8 mouse cellular contexts compared by ENCODE assay signal in genomic region chr9:63757865-63758440, GRCm38 (mm10). TPM values are rescaled to one million over a fixed set of nuclear protein-coding genes. Genes with fewer than 3 reads are reported as not detected.
DNase-seq lines count a peak whose midpoint lies in the region; ATAC-seq and TF ChIP-seq lines count a peak whose summit lies in the region.

TSS of gene Smad3 (minus strand) at chr9:63757994.

- H3K4me2 ChIP-seq in embryonic facial prominence, embryonic 15.5 days (replicated peaks) = peak within 1 kb of the TSS; percentile 83
- H3K4me2 ChIP-seq in limb, embryonic 15.5 days = peak within 1 kb of the TSS; percentile 75
- peak within 1 kb of the TSS; percentile 99 for H3K4me2 ChIP-seq in midbrain, postnatal 0 days (ENCODE audit: low read depth, low read length, poor library complexity, severe bottlenecking)

- H3K4me1 ChIP-seq in bone marrow macrophage, adult 2 months (ENCODE audit: control insufficient read depth, insufficient read depth, low read length) = peaks cover 2% of the 10 kb centered on the region; the same call in 1 of the 2 replicates
- H3K4me1 ChIP-seq in embryonic facial prominence, embryonic 15.5 days = peaks cover 58% of the 10 kb centered on the region
- H3K4me1 ChIP-seq in limb, embryonic 15.5 days = peaks cover 46% of the 10 kb centered on the region
- H3K4me1 ChIP-seq in midbrain, postnatal 0 days (ENCODE audit: insufficient read depth, low read length) = peaks cover 9% of the 10 kb centered on the region

- peak; percentile 95 for ATAC-seq in embryonic facial prominence, embryonic 15.5 days (ENCODE audit: insufficient number of reproducible peaks, low FRiP score, low TSS enrichment, low read depth)
- ATAC-seq in limb, embryonic 15.5 days (ENCODE audit: insufficient number of reproducible peaks, low FRiP score, low TSS enrichment, low read depth) = peak; percentile 95
- ATAC-seq in midbrain, postnatal 0 days (ENCODE audit: low FRiP score) = peak; percentile 85

- H3K4me3 ChIP-seq in bone marrow macrophage, adult 2 months (ENCODE audit: insufficient read depth, low read length) = peak within 1 kb of the TSS; percentile 74
- H3K4me3 ChIP-seq in embryonic facial prominence, embryonic 15.5 days (replicated peaks) = peak within 1 kb of the TSS; percentile 90
- peak within 1 kb of the TSS; percentile 81 for H3K4me3 ChIP-seq in limb, embryonic 15.5 days
- H3K4me3 ChIP-seq in midbrain, postnatal 0 days (ENCODE audit: low read depth, low read length) = peak within 1 kb of the TSS; percentile 69

- H3K36me3 ChIP-seq in embryonic facial prominence, embryonic 15.5 days = no peaks in the 10 kb centered on the region
- H3K36me3 ChIP-seq in limb, embryonic 15.5 days = no peaks in the 10 kb centered on the region
- H3K36me3 ChIP-seq in midbrain, postnatal 0 days (ENCODE audit: insufficient read depth, low read length) = no peaks in the 10 kb centered on the region

- no peak for TF ChIP-seq POLR2A in bone marrow macrophage, adult 2 months (IDR thresholded peaks at IDR 0.05; ENCODE audit: borderline replicate concordance, low read depth, low read length)

- no peaks in the 10 kb centered on the region for H3K9me3 ChIP-seq in embryonic facial prominence, embryonic 15.5 days (replicated peaks)
- no peaks in the 10 kb centered on the region for H3K9me3 ChIP-seq in limb, embryonic 15.5 days
- no peaks in the 10 kb centered on the region for H3K9me3 ChIP-seq in midbrain, postnatal 0 days (ENCODE audit: low read length)

- peak; percentile 78 to 82 for DNase-seq in B cell, adult 2 months
- peak; percentile 90 for DNase-seq in heart, adult 8-10 months (ENCODE audit: low spot score)
- peak; percentile 98 for DNase-seq in kidney, adult 9 months
- DNase-seq in midbrain, postnatal 0 days (ENCODE audit: low spot score) = peak; percentile 85
- peak; percentile 80 to 87 for DNase-seq in spleen, postnatal 10 days (ENCODE audit: low spot score in 2 of 2)

- WGBS in embryonic facial prominence, embryonic 15.5 days = under 1% methylated on average over 59 of the region's 59 CpGs
- WGBS in limb, embryonic 15.5 days = under 1% methylated on average over 52 of the region's 59 CpGs
- 0% methylated on average over 53 of the region's 59 CpGs for WGBS in midbrain, postnatal 0 days

- H3K27me3 ChIP-seq in embryonic facial prominence, embryonic 15.5 days = no peaks in the 10 kb centered on the region
- no peaks in the 10 kb centered on the region for H3K27me3 ChIP-seq in limb, embryonic 15.5 days
- no peaks in the 10 kb centered on the region for H3K27me3 ChIP-seq in midbrain, postnatal 0 days (ENCODE audit: insufficient read depth, low read length)

- TF ChIP-seq CTCF in bone marrow macrophage, adult 2 months (IDR thresholded peaks at IDR 0.05; ENCODE audit: low read depth, low read length) = no peak
- TF ChIP-seq CTCF in midbrain, postnatal 0 days (IDR thresholded peaks at IDR 0.05) = no peak

- H3K9ac ChIP-seq in embryonic facial prominence, embryonic 15.5 days = peak within 1 kb of the TSS; percentile 77
- peak within 1 kb of the TSS; percentile 91 for H3K9ac ChIP-seq in limb, embryonic 15.5 days
- H3K9ac ChIP-seq in midbrain, postnatal 0 days (replicated peaks; ENCODE audit: low read length, poor library complexity, severe bottlenecking) = peak within 1 kb of the TSS; percentile 58

- H3K27ac ChIP-seq in bone marrow macrophage, adult 2 months (ENCODE audit: insufficient read depth, low read depth, low read length) = peak within 1 kb of the TSS; percentile 54
- peak within 1 kb of the TSS; percentile 98 for H3K27ac ChIP-seq in embryonic facial prominence, embryonic 15.5 days (replicated peaks)
- peak within 1 kb of the TSS; percentile 98 for H3K27ac ChIP-seq in limb, embryonic 15.5 days
- peak within 1 kb of the TSS; percentile 78 for H3K27ac ChIP-seq in midbrain, postnatal 0 days (ENCODE audit: low read depth, low read length)

RNA-seq across cellular contexts. Expression of gene Smad3, which starts in this region (rescaled TPM):
- 6.5 and 6.9 TPM in 2 replicates for polyA plus RNA-seq in bone marrow macrophage, adult 2 months (2012; ENCODE audit: insufficient read depth, insufficient read length, missing spikeins)
- 23.5 and 25.4 TPM in 2 replicates for polyA plus RNA-seq in embryonic facial prominence, embryonic 15.5 days (2015; fragmentation: Nextera tagmentation; extraction: Ambion mirVana)
- total RNA-seq in heart, adult 8-10 months (2022) = 10 to 100 TPM; 10.1 to 14.1 (median 12.5) TPM
- 22.9 and 28.9 TPM in 2 replicates for polyA plus RNA-seq in limb, embryonic 15.5 days (2015; fragmentation: Nextera tagmentation; extraction: Ambion mirVana)
- 13.2 and 20.6 TPM in 2 replicates for total RNA-seq in midbrain, postnatal 0 days (2014; rRNA removed)
- polyA plus RNA-seq in midbrain, postnatal 0 days (2015; fragmentation: Nextera tagmentation; extraction: Ambion mirVana) = 4.0 TPM in 2 replicates

Comparison
In these comparisons a context has a peak if more than half of its experiments do, and no peak if none do; other contexts are left out.
1. Peak in every context shown above with its lines: DNase-seq, ATAC-seq, H3K4me3 ChIP-seq and H3K27ac ChIP-seq.